Mouse (Mus musculus) hindbrain, embryonic 11.5 days (tissue): ENCODE measurements around the gene Smyd1. TPM values are rescaled to one million over a fixed set of nuclear protein-coding genes. Genes with fewer than 3 reads are reported as not detected.
"Not testable (repeated sequence)": the region's sequence is repeated elsewhere in the genome, so short reads cannot be mapped to it uniquely, and the experiment has no call there.

ENCODE experiments used
- ATAC-seq: fragments of 200-750 bp; cut with Nextera tagmentation; 2 replicates; pipeline ENCODE4 v1.8.0; 2017; ENCODE audit warnings: mild to moderate bottlenecking, moderate TSS enrichment, moderate library complexity; ENCODE audit not compliant: low FRiP score
- DNase-seq: peaks from one replicate; pipeline ENCODE4 v3.0.0-alpha.2; 2015; ENCODE audit warnings: low spot score
- H3K27ac ChIP-seq: fragments of 300-500 bp; sonication (generic); 2 replicates; pipeline ENCODE4 v1.5.1; 2014; ENCODE audit warnings: mild to moderate bottlenecking, low read depth, low read length
- H3K27me3 ChIP-seq: fragments of 300-500 bp; sonication (generic); 2 replicates; pipeline ENCODE4 v1.6.1; 2014; ENCODE audit warnings: mild to moderate bottlenecking, low read length, moderate library complexity, mixed read lengths; ENCODE audit not compliant: control insufficient read depth, insufficient read depth
- H3K36me3 ChIP-seq: fragments of 300-500 bp; sonication (generic); 2 replicates; pipeline ENCODE4 v1.6.1; 2014; ENCODE audit warnings: mild to moderate bottlenecking, low read length, moderate library complexity, mixed read lengths; ENCODE audit not compliant: control insufficient read depth, insufficient read depth
- H3K4me1 ChIP-seq: fragments of 300-500 bp; sonication (generic); replicated peaks from 2 replicates; pipeline ENCODE4 v1.6.1; 2014; ENCODE audit warnings: low read length, mixed read lengths; ENCODE audit not compliant: control insufficient read depth, insufficient read depth
- H3K4me2 ChIP-seq: fragments of 300-500 bp; sonication (generic); replicated peaks from 2 replicates; pipeline ENCODE4 v1.6.1; 2014; ENCODE audit warnings: mild to moderate bottlenecking, low read depth, low read length
- H3K4me3 ChIP-seq: fragments of 300-500 bp; sonication (generic); 2 replicates; pipeline ENCODE4 v1.5.1; 2014; ENCODE audit warnings: low read depth, low read length
- H3K9ac ChIP-seq: fragments of 300-500 bp; sonication (generic); 2 replicates; pipeline ENCODE4 v1.6.1; 2014; ENCODE audit warnings: low read depth, low read length
- H3K9me3 ChIP-seq: fragments of 300-500 bp; sonication (generic); 2 replicates; pipeline ENCODE4 v1.6.1; 2016; ENCODE audit warnings: low read length; ENCODE audit not compliant: control insufficient read depth
- WGBS: fragments of 180-500 bp; shearing (Covaris S2); extraction: QIAGEN DNeasy Blood & Tissue Kit; methylation state at CpG from one replicate; pipeline ENCODE4 v1.1.7; 2014; 5-methylcytosine and 5-hydroxymethylcytosine counted together
- polyA plus RNA-seq: library from polyadenylated mRNA; unstranded; fragments of >200 nt; fragmentation: Nextera tagmentation; extraction: Ambion mirVana; gene quantifications from 2 replicates; pipeline ENCODE4 v1.2.1, GENCODE M21; 2014

The Smyd1 gene
- polyA plus RNA-seq, 1 experiment from 2014 or later, result 0.76 TPM

GRCm38 (mm10) chr6:71333031-71333430, 11.0 kb upstream of the Smyd1 start:
- Histone ChIP-seq H3K4me1 (no peaks in the 10 kb centered on the region), H3K9me3 (no peaks in the 10 kb centered on the region), H3K4me2 (no peak overlapping the region), H3K27ac (no peak overlapping the region), H3K4me3 (no peak overlapping the region), H3K9ac (no peak overlapping the region), H3K36me3 (no peaks in the 10 kb centered on the region), H3K27me3 (no peaks in the 10 kb centered on the region)
- 74% methylated on average over 3 of the region's 3 CpGs for WGBS
- ATAC-seq, result no peak
- DNase-seq, result no peak

- no peaks in the 10 kb centered on the region for H3K36me3 ChIP-seq
- 90% methylated on average over 11 of the region's 11 CpGs for WGBS
- no peak for ATAC-seq
Measured at GRCm38 (mm10) chr6:71332236-71332965, 10.4 kb upstream of the Smyd1 start.

DNA sequence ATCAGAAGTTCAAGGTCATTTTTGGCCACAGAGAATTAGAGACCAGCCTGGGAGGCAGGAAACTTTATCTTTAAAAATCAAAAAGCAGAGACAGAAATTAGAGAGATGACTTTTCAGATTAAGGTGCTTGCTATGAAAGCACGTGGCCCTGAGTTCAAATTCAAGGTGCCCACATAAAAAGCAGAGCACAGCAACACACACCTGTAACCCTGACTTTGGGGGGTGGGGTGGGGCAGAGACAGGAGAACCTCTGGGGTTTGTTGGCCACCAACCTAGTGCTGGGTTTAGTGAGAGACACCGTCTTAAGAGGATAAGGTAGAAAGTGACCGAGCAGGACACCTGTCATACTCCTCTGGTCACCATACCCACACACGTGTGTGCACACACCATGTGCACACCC, 9.5 kb upstream of the Smyd1 start:
- not testable (repeated sequence) for H3K4me2 ChIP-seq, H3K4me3 ChIP-seq, H3K36me3 ChIP-seq, H3K27ac ChIP-seq, H3K27me3 ChIP-seq, H3K9me3 ChIP-seq, H3K9ac ChIP-seq, DNase-seq, H3K4me1 ChIP-seq, ATAC-seq
- WGBS, result 88% methylated on average over 1 of the region's 4 CpGs

More at GRCm38 (mm10) chr6:71332236-71332965, 10.4 kb upstream of the Smyd1 start:
- H3K9ac ChIP-seq, result no peak overlapping the region
- H3K4me1 ChIP-seq, result no peaks in the 10 kb centered on the region
- H3K4me3 ChIP-seq, result no peak overlapping the region
- DNase-seq, result no peak
- no peak overlapping the region for H3K27ac ChIP-seq
- no peak overlapping the region for H3K4me2 ChIP-seq
- H3K27me3 ChIP-seq, result no peaks in the 10 kb centered on the region
- no peaks in the 10 kb centered on the region for H3K9me3 ChIP-seq

DNA sequence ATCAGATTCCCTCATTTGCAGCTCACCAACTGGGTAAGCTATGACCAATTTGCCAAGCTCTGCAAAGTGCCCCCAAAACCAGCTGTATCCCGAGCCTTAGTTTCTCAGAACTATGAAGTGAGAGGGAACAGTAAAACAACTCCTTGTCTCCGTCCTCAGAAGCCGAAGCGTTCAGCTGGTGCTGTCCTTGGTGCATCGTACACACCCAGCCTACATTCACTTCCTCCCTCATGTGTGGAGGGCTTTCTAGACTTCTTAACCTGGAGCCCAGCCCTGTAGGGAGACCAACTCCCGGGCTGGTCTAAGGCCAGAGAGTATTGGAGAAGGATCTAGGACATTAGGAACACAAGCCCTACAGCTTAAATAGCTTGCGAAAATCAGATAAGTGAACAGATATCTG, 8.5 kb upstream of the Smyd1 start:
- H3K4me1 ChIP-seq, result no peaks in the 10 kb centered on the region
- no peak for ATAC-seq
- 86% methylated on average over 7 of the region's 7 CpGs for WGBS
- no peaks in the 10 kb centered on the region for H3K9me3 ChIP-seq
- H3K9ac ChIP-seq, result no peak overlapping the region
- DNase-seq, result no peak
- H3K36me3 ChIP-seq, result no peaks in the 10 kb centered on the region
- no peak overlapping the region for H3K27ac ChIP-seq
- H3K4me2 ChIP-seq, result no peak overlapping the region
- no peaks in the 10 kb centered on the region for H3K27me3 ChIP-seq
- H3K4me3 ChIP-seq, result no peak overlapping the region

GRCm38 (mm10) chr6:71329881-71330280, 7.8 kb upstream of the Smyd1 start:
- Histone ChIP-seq H3K9me3 (no peaks in the 10 kb centered on the region), H3K9ac (no peak overlapping the region), H3K4me1 (no peaks in the 10 kb centered on the region), H3K27me3 (no peaks in the 10 kb centered on the region), H3K27ac (no peak overlapping the region), H3K36me3 (no peaks in the 10 kb centered on the region), H3K4me3 (no peak overlapping the region), H3K4me2 (no peak overlapping the region)
- WGBS, result 86% methylated on average over 6 of the region's 6 CpGs
- no peak for DNase-seq
- no peak for ATAC-seq

DNA sequence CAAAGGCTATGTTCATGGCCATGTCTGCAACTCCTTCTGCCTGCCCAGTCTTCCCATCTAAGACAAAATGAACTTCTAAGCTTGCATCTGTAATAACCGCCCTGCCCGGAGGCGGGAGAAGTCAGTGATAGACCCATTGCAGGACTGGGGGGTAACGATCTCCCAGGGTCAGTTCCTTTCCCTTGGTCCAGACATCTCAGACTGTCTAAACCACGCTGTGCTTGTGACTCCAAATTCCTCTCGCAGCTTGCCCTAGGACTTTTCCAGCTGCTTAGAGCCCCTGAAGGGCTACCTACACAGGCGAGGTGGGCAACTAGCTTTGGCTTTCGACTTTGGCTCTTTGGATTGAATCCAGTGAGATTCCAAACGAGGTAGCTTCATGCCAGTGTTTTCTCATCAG, 2.8 kb upstream of the Smyd1 start:
- Histone ChIP-seq H3K4me1 (no peaks in the 10 kb centered on the region), H3K27me3 (no peaks in the 10 kb centered on the region), H3K27ac (no peak overlapping the region), H3K4me3 (no peak overlapping the region), H3K9ac (no peak overlapping the region), H3K4me2 (no peak overlapping the region), H3K36me3 (no peaks in the 10 kb centered on the region), H3K9me3 (no peaks in the 10 kb centered on the region)
- DNase-seq, result no peak
- no peak for ATAC-seq
- 88% methylated on average over 9 of the region's 9 CpGs for WGBS

GRCm38 (mm10) chr6:71322491-71322921, 473 bp upstream of the Smyd1 start, which contains the start of gene Cd8b1:
Gene Cd8b1 (plus strand): TSS chr6:71322788.
- no peaks in the 10 kb centered on the region for H3K4me1 ChIP-seq
- ATAC-seq (no peak), DNase-seq (no peak)
- no peak within 1 kb of the TSS for H3K4me3 ChIP-seq
- no peaks in the 10 kb centered on the region for H3K27me3 ChIP-seq
- 92% methylated on average over 7 of the region's 7 CpGs for WGBS
- H3K4me2 ChIP-seq, result no peak within 1 kb of the TSS
- no peaks in the 10 kb centered on the region for H3K36me3 ChIP-seq
- H3K27ac ChIP-seq, result no peak within 1 kb of the TSS
- no peak within 1 kb of the TSS for H3K9ac ChIP-seq
- H3K9me3 ChIP-seq, result no peaks in the 10 kb centered on the region

- Histone ChIP-seq H3K4me1 (no peaks in the 10 kb centered on the region), H3K4me2 (no peak overlapping the region), H3K9ac (no peak overlapping the region), H3K27ac (no peak overlapping the region), H3K4me3 (no peak overlapping the region), H3K27me3 (no peaks in the 10 kb centered on the region), H3K9me3 (no peaks in the 10 kb centered on the region), H3K36me3 (no peaks in the 10 kb centered on the region)
- no peak for DNase-seq
- ATAC-seq, result no peak
- WGBS, result 92% methylated on average over 8 of the region's 8 CpGs
Measured at GRCm38 (mm10) chr6:71307486-71307885, 14.5 kb downstream of the Smyd1 start.

DNA sequence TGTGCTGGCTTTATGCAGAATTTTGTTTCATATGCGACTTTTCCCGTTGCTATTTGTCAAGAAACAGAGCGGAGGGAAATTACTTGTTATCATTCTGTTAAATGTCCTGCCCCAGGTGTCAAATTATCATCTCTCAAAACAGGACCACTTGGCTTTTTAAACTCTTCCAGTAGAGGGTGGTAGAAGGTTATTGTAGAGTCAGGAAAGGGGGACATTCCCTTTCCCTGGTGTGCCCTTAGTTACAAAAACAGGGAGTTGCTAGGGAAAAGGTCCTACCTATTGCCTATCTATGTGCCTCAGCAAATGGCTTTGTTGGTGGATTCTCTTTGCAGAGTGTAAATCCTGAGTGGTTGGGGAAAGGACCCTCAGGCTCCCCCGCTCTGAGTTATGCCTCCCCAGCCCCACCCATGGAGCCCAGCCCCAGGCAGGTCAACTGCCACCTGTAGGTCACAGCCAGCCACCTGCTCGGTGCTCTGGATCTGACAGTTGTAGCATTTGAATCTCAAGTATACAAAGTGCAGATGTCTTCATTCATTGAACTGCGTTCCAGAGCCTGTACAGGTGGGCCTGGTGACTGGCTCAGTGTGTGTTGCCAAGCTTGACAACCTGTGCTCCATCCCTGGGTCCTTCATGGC, 19.8 kb downstream of the Smyd1 start:
- DNase-seq (no peak), ATAC-seq (no peak)
- Histone ChIP-seq H3K9ac (no peak overlapping the region), H3K36me3 (no peaks in the 10 kb centered on the region), H3K4me1 (no peaks in the 10 kb centered on the region), H3K9me3 (no peaks in the 10 kb centered on the region), H3K4me2 (no peak overlapping the region), H3K4me3 (no peak overlapping the region), H3K27me3 (no peaks in the 10 kb centered on the region), H3K27ac (no peak overlapping the region)
- 71% methylated on average over 6 of the region's 6 CpGs for WGBS
